8 mouse cellular contexts compared by ENCODE assay signal in the genomic region with DNA sequence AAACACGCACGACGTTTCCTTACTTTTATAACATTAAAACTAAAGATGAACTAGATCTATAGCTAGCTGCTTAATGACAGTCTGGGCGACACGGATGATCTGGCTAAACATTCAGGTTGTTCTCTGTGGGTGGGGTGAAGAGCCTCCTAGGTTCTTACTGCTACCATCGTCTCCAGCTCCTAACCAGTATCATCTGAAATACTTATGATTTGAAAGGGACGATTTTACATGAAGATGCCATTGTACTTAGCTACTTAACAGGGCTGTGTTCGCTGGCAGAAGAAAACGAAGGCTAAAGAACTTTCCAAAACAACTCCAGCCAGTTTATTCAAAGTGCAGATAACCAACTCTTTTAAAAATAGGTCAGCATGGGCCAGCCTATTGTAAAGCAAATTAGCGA.
DNase-seq lines count a peak whose midpoint lies in the region; ATAC-seq lines count a peak whose summit lies in the region.

No protein-coding gene starts in this region.

- H3K4me1 ChIP-seq in heart, embryonic 16.5 days (ENCODE audit: control insufficient read depth, insufficient read depth, low read length) = peaks cover 2% of the 10 kb centered on the region; the same call in 1 of the 2 replicates
- peaks cover 11% of the 10 kb centered on the region; the same call in 1 of the 2 replicates for H3K4me1 ChIP-seq in hindbrain, embryonic 10.5 days (replicated peaks)
- peaks cover 7% of the 10 kb centered on the region; the same call in 1 of the 2 replicates for H3K4me1 ChIP-seq in midbrain, embryonic 13.5 days (replicated peaks)

- 8% methylated on average over 10 of the region's 10 CpGs for WGBS in heart, embryonic 16.5 days
- 3% methylated on average over 10 of the region's 10 CpGs for WGBS in hindbrain, embryonic 10.5 days
- WGBS in midbrain, embryonic 13.5 days = 2% methylated on average over 10 of the region's 10 CpGs

- H3K36me3 ChIP-seq in heart, embryonic 16.5 days (ENCODE audit: control insufficient read depth, insufficient read depth) = no peaks in the 10 kb centered on the region
- no peaks in the 10 kb centered on the region for H3K36me3 ChIP-seq in hindbrain, embryonic 10.5 days
- no peaks in the 10 kb centered on the region for H3K36me3 ChIP-seq in midbrain, embryonic 13.5 days

- H3K4me3 ChIP-seq in heart, embryonic 16.5 days (ENCODE audit: low read length) = peak overlapping the region; percentile 50
- H3K4me3 ChIP-seq in hindbrain, embryonic 10.5 days = peak overlapping the region; percentile 60
- H3K4me3 ChIP-seq in midbrain, embryonic 13.5 days (replicated peaks) = peak overlapping the region; percentile 50

- intact Hi-C loops in heart, postnatal 25 days (cut with DNase I) = no loop called here
- intact Hi-C loops in left cerebral cortex, postnatal 4 days (cut with DNase I) = loop anchor here (10.0 kb wide), 1 partner anchor 233 kb away; no protein-coding TSS in a partner anchor

- H3K4me2 ChIP-seq in heart, embryonic 16.5 days (ENCODE audit: low read depth, low read length) = peak overlapping the region; percentile 88
- H3K4me2 ChIP-seq in midbrain, embryonic 13.5 days (replicated peaks) = peak overlapping the region; percentile 82

- DNase-seq in heart, postnatal 25 days (ENCODE audit: low spot score) = no peak
- peak; percentile 20 to 31 for DNase-seq in cerebellum, postnatal 25 days
- DNase-seq in hindbrain, embryonic 10.5 days (ENCODE audit: low spot score) = no peak
- DNase-seq in adrenal gland, postnatal 14 days = no peak
- no peak for DNase-seq in left cerebral cortex, postnatal 4 days
- no peak for DNase-seq in heart, adult 9 months (ENCODE audit: low spot score in 2 of 2)

- no peak for ATAC-seq in heart, embryonic 16.5 days (replicated peaks; ENCODE audit: extremely low read depth, insufficient read depth, low FRiP score)
- no peak for ATAC-seq in midbrain, embryonic 13.5 days

- no peaks in the 10 kb centered on the region for H3K27me3 ChIP-seq in heart, embryonic 16.5 days (ENCODE audit: control insufficient read depth, insufficient read depth, low read length)
- peaks cover 6% of the 10 kb centered on the region for H3K27me3 ChIP-seq in hindbrain, embryonic 10.5 days (ENCODE audit: insufficient read depth, poor library complexity, severe bottlenecking)
- no peaks in the 10 kb centered on the region for H3K27me3 ChIP-seq in midbrain, embryonic 13.5 days

- no peak overlapping the region for H3K27ac ChIP-seq in heart, embryonic 16.5 days (ENCODE audit: low read length)
- no peak overlapping the region for H3K27ac ChIP-seq in hindbrain, embryonic 10.5 days
- H3K27ac ChIP-seq in midbrain, embryonic 13.5 days = no peak overlapping the region

- no peaks in the 10 kb centered on the region for H3K9me3 ChIP-seq in heart, embryonic 16.5 days (replicated peaks; ENCODE audit: control insufficient read depth, low read length)
- H3K9me3 ChIP-seq in hindbrain, embryonic 10.5 days = no peaks in the 10 kb centered on the region
- H3K9me3 ChIP-seq in midbrain, embryonic 13.5 days = no peaks in the 10 kb centered on the region

- H3K9ac ChIP-seq in heart, embryonic 16.5 days (ENCODE audit: low read length) = no peak overlapping the region
- peak overlapping the region; percentile 63; the same call in 1 of the 2 replicates for H3K9ac ChIP-seq in midbrain, embryonic 13.5 days (replicated peaks)

Comparison
In these comparisons a context has a peak if more than half of its experiments do, and no peak if none do; other contexts are left out.
1. DNase-seq: peak in cerebellum, postnatal 25 days (2 of 2); none in heart, postnatal 25 days (single experiment), hindbrain, embryonic 10.5 days (single experiment), adrenal gland, postnatal 14 days (single experiment), left cerebral cortex, postnatal 4 days (single experiment) and heart, adult 9 months (0 of 2).
2. Peak in every context shown above with its lines, with median percentiles within 50 percentile points of each other: H3K4me3 ChIP-seq.